Mouse (Mus musculus): ENCODE measurements at regions not wholly inside any gene's neighbourhood (a gene's known extent, or its start where the extent isn't known, plus 50 kb on each side); places are given as distances from the start of the nearest gene placed in this dataset.

DNA sequence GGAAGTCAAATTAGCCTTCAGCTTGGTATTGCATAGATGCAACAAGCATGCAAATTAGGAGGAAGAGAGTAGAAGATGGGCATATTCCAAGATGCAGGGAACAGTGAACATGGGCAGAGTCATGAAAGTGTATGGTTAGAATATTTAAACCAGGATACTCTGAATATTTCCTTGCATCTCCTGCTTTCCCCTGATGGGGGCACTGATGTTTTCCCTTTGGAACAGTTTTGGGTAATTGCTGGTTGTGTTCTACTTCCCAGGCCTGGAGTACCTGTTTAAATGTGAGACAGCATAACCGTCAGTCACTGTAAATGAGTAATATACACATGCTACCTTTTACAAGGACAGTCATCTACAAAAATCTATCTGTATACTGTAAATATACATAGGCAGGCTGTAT lies 76.9 kb upstream of the Tab3 start:
- TF ChIP-seq CTCF (IDR thresholded peaks at IDR 0.05; ENCODE audit: low read depth, low read length), result no peak
- no peak for TF ChIP-seq POLR2A (IDR thresholded peaks at IDR 0.05; ENCODE audit: extremely low read depth, insufficient read depth, low read length)
